ENCODE assay signal across 1 mouse cellular context in genomic region chr11:120458847-120459597, GRCm38 (mm10).
TF ChIP-seq lines count a peak whose summit lies in the region.

No protein-coding gene starts in this region.

TF ChIP-seq in MEL, 35 proteins besides CTCF, POLR2A, EP300 and RAD21 (continued from another document):
- peak; percentile 59 for TF ChIP-seq MXI1 (IDR thresholded peaks at IDR 0.05; ENCODE audit: low read depth, low read length)
- peak; percentile 27; the same call in 1 of the 2 replicates for TF ChIP-seq SMC3 (IDR thresholded peaks at IDR 0.05; ENCODE audit: low read depth, low read length)
- TF ChIP-seq CHD1 (IDR thresholded peaks at IDR 0.05; ENCODE audit: low read depth, low read length): no peak
- no peak for TF ChIP-seq BHLHE40 (IDR thresholded peaks at IDR 0.05; ENCODE audit: borderline replicate concordance, low read depth, low read length)
